Mouse (Mus musculus): ENCODE measurements around the gene Krtap4-13.
"Not testable (repeated sequence)": the region's sequence is repeated elsewhere in the genome, so short reads cannot be mapped to it uniquely, and the experiment has no call there.

Krtap4-13 gene

DNA sequence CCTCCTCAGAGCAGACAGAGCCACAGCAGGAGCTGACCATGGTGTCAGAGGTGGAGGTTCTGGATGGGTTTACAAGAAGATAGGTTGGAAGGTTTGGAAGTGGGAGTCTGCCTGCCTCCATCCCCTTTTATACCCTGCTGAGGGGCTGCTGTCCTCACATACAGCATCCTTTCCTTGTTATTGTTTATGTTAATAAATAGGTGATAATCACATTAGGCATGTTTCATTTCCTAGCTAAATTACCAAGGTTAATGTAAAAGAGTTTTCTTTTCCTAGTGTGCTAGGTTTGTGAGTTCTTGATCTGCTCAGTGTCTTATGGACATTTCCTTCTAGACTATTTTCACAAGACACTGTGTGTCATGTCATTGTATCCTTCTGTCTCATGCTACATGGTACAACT, at the start of gene Krtap4-13:
Krtap4-13 (minus strand) TSS at position 101 of the 400 bp plus-strand sequence.
- not testable (repeated sequence) for DNase-seq (ENCODE audit: low read depth)

DNA sequence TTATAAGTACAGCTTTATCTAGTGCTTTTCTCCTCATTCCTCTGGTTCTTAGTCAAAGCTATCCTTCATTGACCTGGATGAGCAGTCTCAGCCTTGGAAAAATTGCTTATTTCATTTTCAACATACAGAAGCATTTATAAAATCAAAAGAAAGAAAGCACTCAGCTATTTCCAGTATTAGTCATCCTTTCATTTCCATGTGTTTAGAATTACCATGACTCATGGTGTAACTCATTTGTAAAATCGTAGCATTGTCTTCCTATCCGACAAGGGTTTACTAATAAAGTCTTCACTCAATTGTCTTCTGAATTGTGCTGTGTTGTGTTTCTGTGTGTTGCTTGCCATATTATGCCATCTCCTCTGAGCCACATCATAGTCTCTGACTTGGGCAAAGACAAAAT, 49.1 kb upstream of the Krtap4-13 start:
- DNase-seq (ENCODE audit: low read depth): no peak

DNA sequence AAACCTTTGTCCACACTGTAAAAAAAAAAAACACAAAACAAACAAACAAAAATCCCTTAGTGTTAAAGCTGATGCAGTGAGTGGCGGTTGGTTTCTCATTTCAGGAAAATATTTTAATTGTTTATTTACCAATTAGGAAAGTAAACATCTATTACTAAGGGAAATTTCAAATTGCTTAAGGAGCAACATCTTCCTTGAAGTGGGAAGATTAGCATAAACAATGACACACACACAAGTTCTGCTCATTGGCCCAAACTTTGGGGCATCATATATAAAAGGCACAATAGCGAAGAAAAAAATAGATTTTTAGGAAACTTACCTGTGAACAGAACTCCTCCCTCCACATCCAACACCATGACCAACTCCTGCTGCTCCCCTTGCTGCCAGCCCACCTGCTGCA, 47.9 kb upstream of the Krtap4-13 start, which contains the start of gene Gm11568:
Gm11568 (plus strand) TSS at position 301 of the 400 bp plus-strand sequence.
- no peak for DNase-seq (ENCODE audit: low read depth)

DNA sequence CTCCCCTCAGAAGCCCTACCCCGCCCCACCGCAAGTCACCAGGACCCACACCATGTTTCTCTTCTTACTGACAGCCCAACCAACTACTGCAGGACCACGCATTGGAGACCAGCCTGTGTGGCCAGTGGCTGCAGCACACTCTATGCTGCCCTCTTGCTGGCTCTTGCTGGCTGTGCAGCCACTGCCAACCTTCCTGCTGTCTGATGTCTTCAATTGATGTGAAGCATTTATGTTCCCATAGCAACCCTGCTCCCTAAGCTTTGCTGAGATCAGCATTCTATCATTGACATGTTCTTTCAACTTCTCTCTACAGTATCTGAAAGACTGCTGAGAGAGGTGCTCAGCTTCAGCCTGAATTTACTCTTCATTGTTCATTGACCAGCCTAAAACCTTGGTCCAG, 44.4 kb upstream of the Krtap4-13 start:
- no peak for DNase-seq (ENCODE audit: low read depth)

DNA sequence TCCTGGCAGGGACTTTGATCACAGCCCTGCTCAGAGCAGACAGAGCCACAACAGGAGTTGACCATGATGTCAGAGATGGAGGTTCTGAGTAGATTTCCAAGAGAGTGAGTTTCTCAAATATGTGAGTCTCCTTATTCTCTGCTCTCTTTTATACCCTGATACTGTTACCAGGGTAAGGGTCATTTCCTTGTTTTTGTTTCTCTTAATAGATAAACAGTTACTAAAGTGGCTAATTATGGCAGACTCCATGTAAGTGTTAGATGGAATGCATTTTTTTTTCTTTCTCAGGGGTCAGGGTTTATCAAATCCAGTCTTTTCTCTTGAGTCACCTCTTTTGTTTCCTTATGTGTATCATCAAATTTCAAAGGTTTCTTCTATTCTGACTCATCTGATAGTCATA, 41.8 kb upstream of the Krtap4-13 start, which contains the start of gene Krtap4-16:
Krtap4-16 (minus strand) TSS at position 101 of the 400 bp plus-strand sequence.
- no peak for DNase-seq (ENCODE audit: low read depth)

DNA sequence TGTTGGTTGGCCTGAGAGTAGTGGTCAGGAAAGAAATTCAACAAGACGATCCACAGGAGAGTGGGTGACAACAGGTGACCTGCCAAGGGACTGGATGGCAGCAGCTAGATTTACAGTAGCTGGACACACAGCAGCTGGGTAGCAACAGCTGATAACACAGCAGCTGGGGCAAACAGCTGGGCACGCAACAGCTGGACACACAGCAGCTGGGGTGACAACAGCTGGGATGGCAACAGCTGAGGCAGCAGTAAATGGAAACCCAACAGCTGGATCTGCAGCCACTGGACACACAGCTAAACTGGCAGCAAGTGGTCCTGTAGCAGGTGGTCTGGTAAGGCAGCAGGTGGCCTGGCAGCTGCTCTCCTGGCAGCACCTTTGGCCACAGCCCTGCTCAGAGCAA, 37.1 kb upstream of the Krtap4-13 start:
- DNase-seq (ENCODE audit: low read depth): no peak

DNA sequence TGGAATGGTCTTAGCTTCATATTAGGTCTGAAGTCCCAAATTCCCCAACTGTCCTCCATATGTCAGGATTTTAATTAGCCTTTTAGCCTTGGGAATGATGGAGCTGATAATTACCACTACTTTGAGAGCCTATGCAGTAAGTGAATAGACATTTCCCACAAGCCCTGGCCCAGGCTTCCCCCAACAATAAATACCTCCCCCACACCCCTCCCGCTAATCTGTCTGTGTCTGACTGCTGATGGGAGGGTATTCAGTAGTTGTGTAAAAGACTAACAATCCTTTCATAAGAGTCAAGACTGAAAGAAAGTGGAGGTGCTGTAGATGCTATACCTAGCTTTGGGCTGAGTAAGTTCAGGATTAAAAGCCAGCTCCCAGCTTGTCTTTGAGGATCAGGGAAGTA, 32.5 kb upstream of the Krtap4-13 start:
- no peak for DNase-seq (ENCODE audit: low read depth)

DNA sequence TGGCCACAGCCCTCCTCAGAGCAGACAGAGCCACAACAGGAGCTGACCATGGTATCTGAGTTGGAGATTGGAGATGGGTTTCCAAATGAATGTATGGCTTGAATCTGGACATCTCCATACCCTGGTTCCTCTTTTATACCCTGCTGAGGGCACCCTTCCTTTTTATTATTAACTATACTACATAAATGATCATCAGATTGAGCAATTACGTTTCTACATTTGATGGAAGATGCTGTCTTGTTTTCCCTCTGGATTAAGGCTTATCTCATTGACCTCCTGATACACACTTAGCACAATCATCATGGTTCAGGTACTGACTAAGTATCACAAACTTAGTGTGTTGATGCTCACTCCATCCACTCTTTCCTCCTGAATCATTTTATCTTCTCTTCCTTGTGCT, 28.3 kb upstream of the Krtap4-13 start, which contains the start of gene 2300003K06Rik:
2300003K06Rik (minus strand) TSS at position 101 of the 400 bp plus-strand sequence.
- no peak for DNase-seq (ENCODE audit: low read depth)

DNA sequence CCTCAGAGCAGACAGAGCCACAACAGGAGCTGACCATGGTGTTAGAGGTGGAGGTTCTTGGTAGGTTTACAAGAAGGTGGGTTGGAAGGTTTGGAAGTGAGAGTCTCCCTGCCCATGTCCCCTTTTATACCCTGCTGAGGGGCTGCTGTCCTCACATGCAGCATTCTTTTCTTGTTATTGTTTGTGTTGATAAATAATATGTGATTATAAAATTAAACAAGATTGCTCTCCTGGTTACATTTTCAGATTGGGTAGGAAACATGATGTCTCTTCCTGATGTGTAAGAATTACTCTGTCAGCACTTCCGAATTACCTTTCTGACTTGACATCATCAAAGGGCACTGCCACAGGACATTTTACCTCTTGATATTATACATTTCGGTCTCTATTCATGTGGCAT, 5.9 kb upstream of the Krtap4-13 start, which contains the start of gene Gm11564:
Gm11564 (minus strand) TSS at position 101 of the 400 bp plus-strand sequence.
- not testable (repeated sequence) for DNase-seq (ENCODE audit: low read depth)

DNA sequence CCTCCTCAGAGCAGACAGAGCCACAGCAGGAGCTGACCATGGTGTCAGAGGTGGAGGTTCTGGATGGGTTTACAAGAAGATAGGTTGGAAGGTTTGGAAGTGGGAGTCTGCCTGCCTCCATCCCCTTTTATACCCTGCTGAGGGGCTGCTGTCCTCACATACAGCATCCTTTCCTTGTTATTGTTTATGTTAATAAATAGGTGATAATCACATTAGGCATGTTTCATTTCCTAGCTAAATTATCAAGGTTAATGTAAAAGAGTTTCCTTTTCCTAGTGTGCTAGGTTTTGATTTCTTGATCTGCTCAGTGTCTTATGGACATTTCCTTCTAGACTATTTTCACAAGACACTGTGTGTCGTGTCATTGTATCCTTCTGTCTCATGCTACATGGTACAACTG, 5.3 kb downstream of the Krtap4-13 start, which contains the start of gene Gm11554:
Gm11554 (minus strand) TSS at position 101 of the 400 bp plus-strand sequence.
- not testable (repeated sequence) for DNase-seq (ENCODE audit: low read depth)

DNA sequence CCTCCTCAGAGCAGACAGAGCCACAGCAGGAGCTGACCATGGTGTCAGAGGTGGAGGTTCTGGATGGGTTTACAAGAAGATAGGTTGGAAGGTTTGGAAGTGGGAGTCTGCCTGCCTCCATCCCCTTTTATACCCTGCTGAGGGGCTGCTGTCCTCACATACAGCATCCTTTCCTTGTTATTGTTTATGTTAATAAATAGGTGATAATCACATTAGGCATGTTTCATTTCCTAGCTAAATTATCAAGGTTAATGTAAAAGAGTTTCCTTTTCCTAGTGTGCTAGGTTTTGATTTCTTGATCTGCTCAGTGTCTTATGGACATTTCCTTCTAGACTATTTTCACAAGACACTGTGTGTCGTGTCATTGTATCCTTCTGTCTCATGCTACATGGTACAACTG, 10.9 kb downstream of the Krtap4-13 start, which contains the start of gene Gm11569:
Gm11569 (minus strand) TSS at position 101 of the 400 bp plus-strand sequence.
- DNase-seq (ENCODE audit: low read depth): not testable (repeated sequence)

DNA sequence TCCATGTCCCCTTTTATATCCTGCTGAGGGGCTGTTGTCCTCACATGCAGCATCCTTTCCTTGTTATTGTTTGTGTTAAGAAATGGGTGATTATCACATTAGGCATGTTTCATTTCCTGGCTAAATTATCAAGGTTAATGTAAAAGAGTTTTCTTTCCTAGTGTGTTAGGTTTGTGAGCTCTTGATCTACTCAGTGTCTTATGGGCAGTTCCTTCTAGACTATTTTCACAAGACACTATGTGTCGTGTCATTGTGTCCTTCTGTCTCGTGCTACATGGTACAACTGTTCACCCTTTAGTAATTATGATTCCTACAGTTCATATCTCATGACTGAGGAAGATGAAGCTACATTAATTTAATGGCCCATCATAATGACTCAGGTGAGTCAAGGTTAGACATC, 16.3 kb downstream of the Krtap4-13 start, which contains the start of gene Gm11596:
Gm11596 (minus strand) TSS at position 101 of the 400 bp plus-strand sequence.
- DNase-seq (ENCODE audit: low read depth): no peak

DNA sequence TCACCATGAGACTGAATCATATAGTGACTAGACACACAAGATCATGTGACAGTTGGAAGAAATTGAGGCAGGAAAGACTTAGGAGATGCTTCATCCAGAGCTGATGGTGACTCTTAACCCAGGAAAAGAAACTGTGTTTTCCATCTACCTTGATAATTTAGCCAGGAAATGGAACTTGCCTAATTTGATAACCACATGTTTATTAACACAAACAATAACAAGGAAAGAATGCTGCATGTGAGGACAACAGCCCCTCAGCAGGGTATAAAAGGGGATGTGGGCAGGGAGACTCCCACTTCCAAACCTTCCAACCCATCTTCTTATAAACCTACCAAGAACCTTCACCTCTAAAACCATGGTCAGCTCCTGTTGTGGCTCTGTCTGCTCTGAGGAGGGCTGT, 24.8 kb downstream of the Krtap4-13 start, which contains the start of gene Krtap4-9:
Krtap4-9 (plus strand) TSS at position 301 of the 400 bp plus-strand sequence.
- not testable (repeated sequence) for DNase-seq (ENCODE audit: low read depth)

DNA sequence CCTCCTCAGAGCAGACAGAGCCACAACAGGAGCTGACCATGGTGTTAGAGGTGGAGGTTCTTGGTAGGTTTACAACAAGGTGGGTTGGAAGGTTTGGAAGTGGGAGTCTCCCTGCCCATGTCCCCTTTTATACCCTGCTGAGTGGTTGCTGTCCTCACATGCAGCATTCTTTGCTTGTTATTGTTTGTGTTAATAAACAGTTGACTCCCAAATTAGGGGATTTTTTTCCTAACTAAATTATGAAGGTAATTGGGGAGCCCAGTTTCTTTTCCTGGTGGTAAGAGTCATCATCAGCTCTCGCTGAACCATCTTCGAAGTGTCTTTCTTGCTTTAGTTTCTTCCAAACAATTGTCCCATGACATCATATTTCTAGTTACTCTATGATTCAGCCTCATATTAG, 29.1 kb downstream of the Krtap4-13 start, which contains the start of gene Krtap4-8:
Krtap4-8 (minus strand) TSS at position 101 of the 400 bp plus-strand sequence.
- DNase-seq (ENCODE audit: low read depth): no peak

DNA sequence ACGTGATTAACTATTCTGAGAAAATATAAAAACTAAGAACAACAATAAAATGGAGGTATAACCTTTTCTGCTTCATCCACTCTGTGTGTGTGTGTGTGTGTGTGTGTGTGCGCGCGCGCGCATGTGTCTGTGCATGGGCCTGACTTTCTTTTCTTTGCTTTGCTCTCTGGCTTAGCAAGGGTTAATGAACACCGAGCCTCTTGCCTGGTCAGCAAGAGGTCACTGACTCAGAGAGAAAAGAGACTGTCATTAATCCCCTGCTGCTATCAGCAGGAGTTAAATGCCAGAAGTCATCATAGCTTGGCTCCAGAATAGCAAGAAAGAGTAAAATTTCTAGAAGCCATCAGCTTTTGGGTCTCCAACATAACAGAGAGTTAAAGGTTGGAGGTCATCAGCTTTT, 31.3 kb downstream of the Krtap4-13 start:
- DNase-seq (ENCODE audit: low read depth): no peak

DNA sequence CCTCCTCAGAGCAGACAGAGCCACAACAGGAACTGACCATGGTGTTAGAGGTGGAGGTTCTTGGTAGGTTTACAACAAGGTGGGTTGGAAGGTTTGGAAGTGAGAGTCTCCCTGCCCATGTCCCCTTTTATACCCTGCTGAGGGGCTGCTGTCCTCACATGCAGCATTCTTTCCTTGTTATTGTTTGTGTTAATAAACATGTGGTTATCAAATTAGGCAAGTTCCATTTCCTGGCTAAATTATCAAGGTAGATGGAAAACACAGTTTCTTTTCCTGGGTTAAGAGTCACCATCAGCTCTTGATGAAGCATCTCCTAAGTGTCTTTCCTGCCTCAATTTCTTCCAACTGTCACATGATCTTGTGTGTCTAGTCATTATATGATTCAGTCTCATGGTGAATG, 36.9 kb downstream of the Krtap4-13 start, which contains the start of gene Gm11595:
Gm11595 (minus strand) TSS at position 101 of the 400 bp plus-strand sequence.
- not testable (repeated sequence) for DNase-seq (ENCODE audit: low read depth)

DNA sequence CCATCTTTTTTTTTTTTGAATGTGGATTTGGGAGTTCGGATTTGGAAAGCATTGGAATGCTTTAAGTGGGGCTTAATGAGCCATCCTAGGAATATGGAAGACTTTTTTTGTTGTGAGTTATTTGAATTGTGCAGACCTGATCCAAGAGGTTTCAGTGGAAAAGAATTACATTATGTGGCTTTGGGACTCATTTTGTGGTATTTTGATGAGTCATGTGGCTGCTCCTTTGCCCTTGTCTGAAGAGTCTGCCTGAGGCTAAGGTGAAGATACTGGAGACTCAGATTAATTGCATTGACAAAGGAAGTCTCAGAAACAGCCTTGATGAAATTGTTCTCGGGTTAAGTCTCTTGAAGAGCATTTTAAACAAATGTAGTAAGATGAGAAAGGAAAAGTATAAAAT, 41.3 kb downstream of the Krtap4-13 start:
- no peak for DNase-seq (ENCODE audit: low read depth)
